ENCODE assay signal across 11 mouse cellular contexts in genomic region chr2:77203916-77204315, GRCm38 (mm10). TPM values are rescaled to one million over a fixed set of nuclear protein-coding genes. Genes with fewer than 3 reads are reported as not detected.
DNase-seq lines count a peak whose midpoint lies in the region; ATAC-seq and TF ChIP-seq lines count a peak whose summit lies in the region.
"Had no signal": no experiment of that assay in that cellular context is flagged by ENCODE, and none has a peak within 500 bp of the region (broad histone marks: within the 10 kb centered on the region; RNA-seq: fewer than 3 reads in every experiment).

No protein-coding gene starts in this region.

- no peaks in the 10 kb centered on the region for H3K27me3 ChIP-seq in hindbrain, embryonic 14.5 days (ENCODE audit: control insufficient read depth, insufficient read depth, low read length)
- H3K27me3 ChIP-seq in hindbrain, embryonic 12.5 days: no peaks in the 10 kb centered on the region
- H3K27me3 ChIP-seq: limb, embryonic 15.5 days had no signal

- no peak overlapping the region for H3K4me3 ChIP-seq in hindbrain, embryonic 14.5 days (replicated peaks; ENCODE audit: low read length)
- H3K4me3 ChIP-seq in hindbrain, embryonic 12.5 days: no peak overlapping the region
- no peak overlapping the region for H3K4me3 ChIP-seq in lung, adult 2 months (replicated peaks; ENCODE audit: extremely low read depth, low read depth, low read length)
- H3K4me3 ChIP-seq: limb, embryonic 15.5 days; myocyte had no signal

- no peak overlapping the region for H3K27ac ChIP-seq in hindbrain, embryonic 14.5 days
- no peak overlapping the region for H3K27ac ChIP-seq in hindbrain, embryonic 12.5 days
- H3K27ac ChIP-seq: limb, embryonic 15.5 days had no signal

- TF ChIP-seq POLR2A in lung, adult 2 months (IDR thresholded peaks at IDR 0.05; ENCODE audit: borderline replicate concordance, extremely low read depth, low read depth, low read length): no peak

- H3K4me1 ChIP-seq in hindbrain, embryonic 14.5 days (replicated peaks; ENCODE audit: control insufficient read depth, insufficient read depth, low read length): no peaks in the 10 kb centered on the region
- H3K4me1 ChIP-seq in hindbrain, embryonic 12.5 days: 0 out of 2 replicates have a peak, but pooled peaks cover 2% of the 10 kb centered on the region
- H3K4me1 ChIP-seq in lung, adult 2 months (ENCODE audit: control insufficient read depth, insufficient read depth, low read length): peaks cover 2% of the 10 kb centered on the region; the same call in 1 of the 2 replicates
- H3K4me1 ChIP-seq: limb, embryonic 15.5 days had no signal

- WGBS in hindbrain, embryonic 14.5 days: 55% methylated on average over 2 of the region's 2 CpGs
- 61% methylated on average over 2 of the region's 2 CpGs for WGBS in hindbrain, embryonic 12.5 days
- 35% methylated on average over 2 of the region's 2 CpGs for WGBS in lung, adult 2 months

- no peaks in the 10 kb centered on the region for H3K9me3 ChIP-seq in hindbrain, embryonic 14.5 days (ENCODE audit: control insufficient read depth, low read length)
- no peaks in the 10 kb centered on the region for H3K9me3 ChIP-seq in hindbrain, embryonic 12.5 days (replicated peaks)
- H3K9me3 ChIP-seq: limb, embryonic 15.5 days had no signal

- peak; percentile 61 for DNase-seq in hindbrain, embryonic 14.5 days (ENCODE audit: low spot score)
- peak; percentile 8 for DNase-seq in lung, postnatal 14 days
- no peak for DNase-seq in lung, adult 2 months
- peak; percentile 34 for DNase-seq in c-Kit-positive CD71-positive TER-119-negative erythroid progenitor cells, embryonic 14.5 days (ENCODE audit: low read depth)
- peak; percentile 29 for DNase-seq in retina, postnatal 1 day
- DNase-seq in spleen, postnatal 10 days (ENCODE audit: low spot score in 2 of 2): no peak
- DNase-seq in testis, postnatal 10 days (ENCODE audit: low spot score): no peak
- DNase-seq: kidney, postnatal 10 days had no signal

- no peak for ATAC-seq in hindbrain, embryonic 14.5 days (ENCODE audit: low FRiP score)
- no peak for ATAC-seq in hindbrain, embryonic 12.5 days (ENCODE audit: low FRiP score)

- no peak overlapping the region for H3K4me2 ChIP-seq in hindbrain, embryonic 14.5 days (replicated peaks)
- no peak overlapping the region for H3K4me2 ChIP-seq in hindbrain, embryonic 12.5 days (replicated peaks)
- H3K4me2 ChIP-seq: limb, embryonic 15.5 days had no signal

- peaks cover 29% of the 10 kb centered on the region for H3K36me3 ChIP-seq in hindbrain, embryonic 14.5 days (replicated peaks; ENCODE audit: control insufficient read depth, insufficient read depth)
- H3K36me3 ChIP-seq in hindbrain, embryonic 12.5 days: peaks cover 16% of the 10 kb centered on the region

- TF ChIP-seq CTCF in lung, adult 2 months (IDR thresholded peaks at IDR 0.05; ENCODE audit: insufficient read depth, low read length): no peak

- no peak overlapping the region for H3K9ac ChIP-seq in hindbrain, embryonic 14.5 days
- H3K9ac ChIP-seq in hindbrain, embryonic 12.5 days: no peak overlapping the region
- H3K9ac ChIP-seq: limb, embryonic 15.5 days had no signal

RNA-seq across cellular contexts. Expression of gene Ccdc141, which starts 33.5 kb away (rescaled TPM):
- 8.6 and 10.7 TPM in 2 replicates for polyA plus RNA-seq in hindbrain, embryonic 14.5 days (2014; fragmentation: Nextera tagmentation; extraction: Ambion mirVana)
- polyA plus RNA-seq in hindbrain, embryonic 12.5 days (2016; fragmentation: Nextera tagmentation; extraction: Ambion mirVana): 5.9 and 10.4 TPM in 2 replicates
- 15.9 and 19.8 TPM in 2 replicates for polyA plus RNA-seq in lung, adult 2 months (2012; rRNA removed)

Comparison
In these comparisons a context has a peak if more than half of its experiments do, and no peak if none do; other contexts are left out.
1. DNase-seq: peak in hindbrain, embryonic 14.5 days (single experiment), lung, postnatal 14 days (single experiment), c-Kit-positive CD71-positive TER-119-negative erythroid progenitor cells, embryonic 14.5 days (single experiment) and retina, postnatal 1 day (single experiment); none in lung, adult 2 months (single experiment), spleen, postnatal 10 days (0 of 2) and testis, postnatal 10 days (single experiment).